Mouse (Mus musculus) thymus, adult 2 months (tissue): ENCODE data around the gene G3bp1. TPM values are rescaled to one million over a fixed set of nuclear protein-coding genes. Genes with fewer than 3 reads are reported as not detected.

ENCODE experiments used
- DNase-seq: peaks from one replicate; pipeline ENCODE4 v3.0.0; 2021
- H3K27ac ChIP-seq: fragments of 200-500 bp; 2 replicates; pipeline ENCODE4 v1.5.1; 2012; ENCODE audit warnings: low read length, control low read depth; ENCODE audit not compliant: control insufficient read depth, insufficient read depth
- H3K27me3 ChIP-seq: fragments of 200-500 bp; 2 replicates; pipeline ENCODE4 v1.6.1; 2012; ENCODE audit warnings: mild to moderate bottlenecking, low read length, moderate library complexity, mixed read lengths; ENCODE audit not compliant: control insufficient read depth, insufficient read depth
- H3K36me3 ChIP-seq: fragments of 200-500 bp; 2 replicates; pipeline ENCODE4 v1.6.1; 2012; ENCODE audit warnings: mild to moderate bottlenecking, low read length, moderate library complexity; ENCODE audit not compliant: control insufficient read depth, insufficient read depth
- H3K4me1 ChIP-seq: fragments of 200-500 bp; replicated peaks from 2 replicates; pipeline ENCODE4 v1.6.1; 2012; ENCODE audit warnings: low read length; ENCODE audit not compliant: control insufficient read depth, insufficient read depth
- H3K4me3 ChIP-seq: fragments of 200-500 bp; 2 replicates; pipeline ENCODE4 v1.5.1; 2012; ENCODE audit warnings: mild to moderate bottlenecking, low read length, control low read depth, moderate library complexity; ENCODE audit not compliant: control insufficient read depth, insufficient read depth
- CTCF ChIP-seq: fragments of 200-500 bp; IDR thresholded peaks from 2 replicates; pipeline ENCODE4 v1.5.1; 2012; ENCODE audit warnings: mild to moderate bottlenecking, control low read depth, low read length, moderate library complexity, borderline replicate concordance; ENCODE audit not compliant: control insufficient read depth, poor library complexity, insufficient read depth; ENCODE audit errors: extremely low read depth
- POLR2A ChIP-seq: fragments of 200-500 bp; IDR thresholded peaks from 2 replicates; pipeline ENCODE4 v1.6.1; 2012; ENCODE audit warnings: mild to moderate bottlenecking, low read length, control low read depth, moderate library complexity; ENCODE audit not compliant: control insufficient read depth, poor library complexity, insufficient read depth; ENCODE audit errors: extremely low read depth
- WGBS: fragments of 180-500 bp; shearing (Covaris S2); methylation state at CpG from one replicate; pipeline ENCODE4 v1.1.7; 2018; 5-methylcytosine and 5-hydroxymethylcytosine counted together
- polyA plus RNA-seq: library from polyadenylated mRNA; depleted of rRNA; stranded (reverse); fragments of >200 nt; gene quantifications from 2 replicates; pipeline ENCODE4 v1.2.3, GENCODE M21; 2012; rRNA removed

The G3bp1 gene
- polyA plus RNA-seq, 1 experiment = 42.3 TPM

DNA sequence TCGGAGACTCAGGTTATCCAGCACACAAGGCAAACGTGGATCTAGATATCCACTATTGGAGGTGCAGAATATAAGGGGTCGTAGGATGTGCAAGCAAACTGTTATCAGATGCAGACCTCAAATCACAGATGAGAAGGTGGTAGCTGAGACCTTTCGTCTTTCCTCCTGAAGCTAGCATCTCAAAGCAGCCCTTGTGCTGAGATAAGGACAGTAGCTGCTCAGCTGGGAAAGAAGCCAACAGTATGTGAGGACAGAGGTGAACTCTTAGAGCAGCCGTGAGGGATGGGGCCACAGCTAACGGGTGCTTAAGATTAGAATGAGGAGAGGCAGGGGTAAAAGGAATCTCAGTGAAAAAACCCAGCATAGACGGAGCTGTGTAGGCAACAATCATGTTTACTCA is 72.6 kb downstream of the G3bp1 start:
- H3K4me1 ChIP-seq = no peaks in the 10 kb centered on the region
- H3K27me3 ChIP-seq = no peaks in the 10 kb centered on the region
- DNase-seq = no peak
- no peak overlapping the region for H3K27ac ChIP-seq
- H3K36me3 ChIP-seq = no peaks in the 10 kb centered on the region
- WGBS = 79% methylated on average over 7 of the region's 7 CpGs
- TF ChIP-seq CTCF (no peak), POLR2A (no peak)
- no peak overlapping the region for H3K4me3 ChIP-seq

DNA sequence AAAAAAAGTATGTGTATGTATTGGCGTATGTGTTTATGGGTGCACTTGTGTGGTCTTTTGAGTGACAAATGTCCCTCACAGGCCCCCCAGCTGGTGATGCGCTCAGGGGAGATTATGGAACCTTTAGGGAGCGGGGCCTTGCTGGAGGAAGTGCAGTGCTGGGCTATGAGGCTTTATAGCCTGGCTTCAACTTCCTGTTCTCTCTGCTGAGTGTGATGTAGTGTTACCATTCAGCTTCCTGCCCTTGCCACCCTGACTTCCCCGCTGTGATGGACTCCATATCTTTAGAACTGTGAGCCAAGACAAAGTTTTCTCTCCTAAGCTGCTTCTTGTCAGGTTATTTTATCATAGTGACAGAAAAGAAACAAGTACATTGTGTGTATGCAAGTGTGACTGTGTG is 73.2 kb downstream of the G3bp1 start:
- TF ChIP-seq POLR2A (no peak), CTCF (no peak)
- DNase-seq = no peak
- no peaks in the 10 kb centered on the region for H3K4me1 ChIP-seq
- no peak overlapping the region for H3K27ac ChIP-seq
- no peaks in the 10 kb centered on the region for H3K36me3 ChIP-seq
- no peaks in the 10 kb centered on the region for H3K27me3 ChIP-seq
- 63% methylated on average over 4 of the region's 4 CpGs for WGBS
- no peak overlapping the region for H3K4me3 ChIP-seq

DNA sequence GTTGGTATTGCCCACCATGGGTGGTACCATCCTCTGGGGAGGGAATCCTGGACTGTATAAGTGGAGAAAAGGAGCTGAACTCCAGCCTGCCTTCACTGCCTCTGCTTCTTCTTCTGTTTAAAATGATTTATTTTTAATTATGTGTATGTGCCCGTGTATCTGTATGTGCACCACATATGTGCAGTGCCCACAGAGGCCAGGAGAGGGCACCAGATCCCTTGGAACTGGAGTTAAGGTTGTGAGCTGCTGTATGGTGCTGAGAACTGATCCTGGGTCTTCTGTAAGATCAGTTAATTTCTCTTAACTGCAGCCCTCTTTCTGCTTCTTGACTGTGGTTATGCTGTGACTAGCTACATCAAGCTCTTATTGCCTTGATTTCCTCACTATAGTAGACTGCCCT is 76.2 kb downstream of the G3bp1 start:
- DNase-seq = no peak
- Histone ChIP-seq H3K27me3 (no peaks in the 10 kb centered on the region), H3K36me3 (no peaks in the 10 kb centered on the region), H3K4me3 (no peak overlapping the region), H3K4me1 (no peaks in the 10 kb centered on the region), H3K27ac (no peak overlapping the region)
- WGBS = 92% methylated on average over 1 of the region's 1 CpGs
- TF ChIP-seq CTCF = no peak
- TF ChIP-seq POLR2A = no peak

Other genes with a start within 250 kb of the G3bp1 start
- 1.9 and 2.2 TPM in 2 replicates for gene Fat2, start 133.1 kb upstream of the G3bp1 start, polyA plus RNA-seq
- 177 and 230 TPM in 2 replicates for gene Sparc, start 46.5 kb upstream of the G3bp1 start, polyA plus RNA-seq
- 383 and 432 TPM in 2 replicates for gene Atox1, start 8.4 kb upstream of the G3bp1 start, polyA plus RNA-seq
- not detected in 2 replicates for gene Glra1, start 138.5 kb downstream of the G3bp1 start, polyA plus RNA-seq